Mouse (Mus musculus): ENCODE data around the gene Wwc1. TPM values are rescaled to one million over a fixed set of nuclear protein-coding genes. Genes with fewer than 3 reads are reported as not detected.

Wwc1 gene
- polyA plus RNA-seq, 1 experiment from 2014 or later = 3.4 TPM

DNA sequence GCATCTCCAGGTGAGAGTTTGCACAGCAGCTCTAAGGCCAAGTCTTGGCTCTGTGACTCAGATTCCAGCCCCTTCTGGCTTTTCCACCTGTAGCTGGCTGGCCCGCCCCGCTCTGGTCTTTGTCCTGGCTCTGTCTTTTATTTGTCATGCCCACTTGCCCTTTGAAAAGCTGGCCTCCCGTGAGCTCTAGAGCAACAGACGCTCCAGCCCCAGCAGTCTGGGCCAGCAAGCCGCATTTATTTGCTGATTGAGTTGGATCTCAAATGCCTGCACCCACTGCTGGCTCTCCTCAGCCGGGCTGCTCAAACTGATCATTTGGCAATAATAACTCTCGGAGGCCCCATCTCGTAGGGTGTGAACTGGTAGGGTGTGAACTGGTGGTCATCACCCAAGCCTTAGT lies 64.8 kb downstream of the Wwc1 start:
- ATAC-seq (ENCODE audit: insufficient number of reproducible peaks, low FRiP score) = no peak
- WGBS = 61% methylated on average over 8 of the region's 8 CpGs
- Histone ChIP-seq H3K9ac (no peak overlapping the region), H3K36me3 (no peaks in the 10 kb centered on the region), H3K4me2 (no peak overlapping the region), H3K9me3 (replicated peaks) (no peaks in the 10 kb centered on the region), H3K4me3 (no peak overlapping the region), H3K27me3 (replicated peaks) (no peaks in the 10 kb centered on the region), H3K27ac (ENCODE audit: poor library complexity, severe bottlenecking) (no peak overlapping the region), H3K4me1 (replicated peaks) (peaks cover 4% of the 10 kb centered on the region)

DNA sequence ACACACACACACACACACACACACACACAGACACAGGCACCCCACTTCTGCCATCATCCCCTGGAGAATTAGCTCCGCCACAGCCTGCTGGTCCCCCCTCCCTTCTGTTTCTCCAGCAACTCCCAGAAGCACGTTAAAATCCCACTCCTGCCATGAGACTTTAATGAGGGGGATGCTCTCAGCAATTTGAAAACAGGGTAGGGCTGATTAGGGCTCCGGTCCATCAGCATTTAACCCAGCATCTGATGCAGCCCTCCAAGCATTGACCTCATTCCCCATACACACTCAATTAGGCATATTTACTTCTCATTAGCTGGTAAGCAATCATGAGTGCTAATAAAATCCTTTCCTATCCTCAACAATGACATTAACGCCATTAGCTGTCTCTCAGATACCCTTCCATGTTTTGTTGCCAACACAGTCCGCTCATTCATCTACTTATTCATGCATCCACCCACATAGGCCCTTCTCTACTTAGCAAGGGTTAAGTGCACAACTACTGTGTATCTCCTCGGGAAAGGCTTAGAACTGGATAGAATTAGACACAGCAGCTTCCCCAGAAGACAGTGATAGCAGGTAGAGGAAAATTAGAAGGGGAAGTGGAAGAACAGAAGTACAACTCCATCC lies 66.8 kb downstream of the Wwc1 start:
- H3K4me3 ChIP-seq = no peak overlapping the region
- H3K4me1 ChIP-seq (replicated peaks) = peaks cover 4% of the 10 kb centered on the region
- 81% methylated on average over 6 of the region's 6 CpGs for WGBS
- ATAC-seq (ENCODE audit: insufficient number of reproducible peaks, low FRiP score) = no peak
- no peak overlapping the region for H3K4me2 ChIP-seq
- no peak overlapping the region for H3K27ac ChIP-seq (ENCODE audit: poor library complexity, severe bottlenecking)
- H3K9me3 ChIP-seq (replicated peaks) = no peaks in the 10 kb centered on the region
- no peaks in the 10 kb centered on the region for H3K27me3 ChIP-seq (replicated peaks)
- no peak overlapping the region for H3K9ac ChIP-seq
- no peaks in the 10 kb centered on the region for H3K36me3 ChIP-seq

DNA sequence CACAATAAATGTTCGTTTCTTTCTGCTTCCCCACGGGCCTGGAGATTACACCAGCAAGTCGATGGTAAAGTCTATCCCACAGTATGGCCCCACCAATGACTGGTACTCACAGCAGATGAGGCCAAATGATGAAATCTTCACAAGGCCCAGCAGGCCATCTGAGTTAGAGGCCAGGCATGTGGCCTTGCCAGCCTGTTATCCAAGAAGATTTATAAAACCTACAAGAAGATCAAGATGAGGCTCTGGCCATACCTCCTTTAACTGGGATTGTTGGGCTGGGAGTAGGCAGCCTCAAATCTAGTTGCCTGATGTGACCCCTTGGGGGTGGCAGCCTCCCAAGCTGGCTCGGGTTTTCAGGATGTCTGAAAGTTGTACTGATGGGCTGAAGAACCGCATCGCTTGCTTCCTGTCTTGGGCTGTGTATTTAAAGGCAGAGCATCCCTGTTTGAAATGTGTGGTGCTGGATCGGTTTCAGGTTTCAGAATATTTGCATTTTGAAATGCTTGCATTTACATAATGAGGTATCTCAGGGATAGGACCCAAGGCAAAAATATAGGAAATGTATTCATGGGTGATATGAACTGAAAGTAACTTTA lies 75.3 kb downstream of the Wwc1 start:
- Histone ChIP-seq H3K27me3 (replicated peaks) (no peaks in the 10 kb centered on the region), H3K4me3 (no peak overlapping the region), H3K27ac (ENCODE audit: poor library complexity, severe bottlenecking) (no peak overlapping the region), H3K36me3 (no peaks in the 10 kb centered on the region), H3K9ac (no peak overlapping the region), H3K9me3 (replicated peaks) (no peaks in the 10 kb centered on the region), H3K4me2 (no peak overlapping the region), H3K4me1 (replicated peaks) (no peaks in the 10 kb centered on the region)
- 75% methylated on average over 7 of the region's 7 CpGs for WGBS
- no peak for ATAC-seq (ENCODE audit: insufficient number of reproducible peaks, low FRiP score)

DNA sequence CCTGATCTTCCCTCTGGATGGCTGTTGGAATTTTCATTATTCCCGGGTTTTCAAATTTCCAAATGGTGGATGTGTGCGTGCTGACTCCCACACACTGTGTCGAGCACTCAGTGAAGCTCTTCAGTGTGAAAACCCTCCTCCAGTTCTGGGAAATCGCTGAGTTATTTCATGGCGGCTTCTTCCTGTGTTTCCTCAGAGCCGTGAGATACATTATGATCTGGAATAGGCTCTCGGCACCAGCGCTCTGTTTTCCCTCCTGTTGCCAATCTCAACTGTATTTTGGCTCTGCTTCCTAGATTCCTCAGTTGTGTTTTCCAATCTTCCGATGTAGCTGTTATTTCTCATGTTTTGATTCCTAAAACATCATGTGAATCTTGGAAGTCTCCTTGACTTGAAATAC lies 77.2 kb downstream of the Wwc1 start:
- no peaks in the 10 kb centered on the region for H3K4me1 ChIP-seq (replicated peaks)
- no peak overlapping the region for H3K4me2 ChIP-seq
- H3K9ac ChIP-seq = no peak overlapping the region
- H3K27ac ChIP-seq (ENCODE audit: poor library complexity, severe bottlenecking) = no peak overlapping the region
- H3K9me3 ChIP-seq (replicated peaks) = no peaks in the 10 kb centered on the region
- no peak overlapping the region for H3K4me3 ChIP-seq
- ATAC-seq (ENCODE audit: insufficient number of reproducible peaks, low FRiP score) = no peak
- no peaks in the 10 kb centered on the region for H3K36me3 ChIP-seq
- WGBS = 76% methylated on average over 9 of the region's 9 CpGs
- no peaks in the 10 kb centered on the region for H3K27me3 ChIP-seq (replicated peaks)

- no peaks in the 10 kb centered on the region for H3K27me3 ChIP-seq (replicated peaks)
- H3K4me2 ChIP-seq = no peak overlapping the region
- no peak overlapping the region for H3K27ac ChIP-seq (ENCODE audit: poor library complexity, severe bottlenecking)
- WGBS = 70% methylated on average over 9 of the region's 9 CpGs
- H3K36me3 ChIP-seq = no peaks in the 10 kb centered on the region
- H3K9me3 ChIP-seq (replicated peaks) = no peaks in the 10 kb centered on the region
- ATAC-seq (ENCODE audit: insufficient number of reproducible peaks, low FRiP score) = no peak
- peaks cover 7% of the 10 kb centered on the region; the same call in 1 of the 2 replicates for H3K4me1 ChIP-seq (replicated peaks)
- no peak overlapping the region for H3K9ac ChIP-seq
- no peak overlapping the region for H3K4me3 ChIP-seq
These were observed 80.4 kb downstream of the Wwc1 start for GRCm38 (mm10) chr11:35899946-35900345.

GRCm38 (mm10) chr11:35893454-35893853 lies 86.9 kb downstream of the Wwc1 start:
- H3K36me3 ChIP-seq = no peaks in the 10 kb centered on the region
- peak overlapping the region; percentile 38; the same call in 1 of the 2 replicates for H3K4me2 ChIP-seq
- H3K4me1 ChIP-seq (replicated peaks) = peaks cover 26% of the 10 kb centered on the region
- H3K27ac ChIP-seq (ENCODE audit: poor library complexity, severe bottlenecking) = peak overlapping the region; percentile 50
- 38% methylated on average over 4 of the region's 4 CpGs for WGBS
- no peak overlapping the region for H3K4me3 ChIP-seq
- H3K9me3 ChIP-seq (replicated peaks) = no peaks in the 10 kb centered on the region
- H3K9ac ChIP-seq = peak overlapping the region; percentile 40; the same call in 1 of the 2 replicates
- ATAC-seq (ENCODE audit: insufficient number of reproducible peaks, low FRiP score) = no peak
- H3K27me3 ChIP-seq (replicated peaks) = no peaks in the 10 kb centered on the region

DNA sequence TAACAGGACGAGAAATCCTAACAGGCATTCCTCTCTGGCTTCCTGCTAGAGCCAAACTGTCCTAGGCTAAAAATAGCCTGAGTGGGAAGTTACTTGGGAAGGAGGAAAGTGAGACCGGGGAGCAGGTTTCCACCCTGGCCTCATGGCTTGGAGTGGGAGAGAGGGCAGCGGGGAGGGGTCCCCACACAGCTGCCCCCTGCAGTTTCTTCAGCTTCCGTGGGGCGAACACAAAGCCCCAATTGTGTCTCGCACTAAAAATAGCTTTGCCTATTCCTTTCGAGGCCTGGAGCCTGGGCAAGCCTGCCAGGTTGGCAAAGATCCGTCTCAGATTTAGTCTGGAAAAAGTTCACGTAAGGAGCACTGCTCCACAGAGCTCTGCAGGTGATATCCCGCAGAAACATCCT lies 87.3 kb downstream of the Wwc1 start:
- Histone ChIP-seq H3K4me1 (replicated peaks) (peaks cover 26% of the 10 kb centered on the region), H3K9ac (peak overlapping the region; percentile 40; the same call in 1 of the 2 replicates), H3K9me3 (replicated peaks) (no peaks in the 10 kb centered on the region), H3K27me3 (replicated peaks) (no peaks in the 10 kb centered on the region), H3K4me3 (no peak overlapping the region), H3K36me3 (no peaks in the 10 kb centered on the region), H3K4me2 (peak overlapping the region; percentile 38), H3K27ac (ENCODE audit: poor library complexity, severe bottlenecking) (peak overlapping the region; percentile 50)
- WGBS = 15% methylated on average over 10 of the region's 10 CpGs
- no peak for ATAC-seq (ENCODE audit: insufficient number of reproducible peaks, low FRiP score)

DNA sequence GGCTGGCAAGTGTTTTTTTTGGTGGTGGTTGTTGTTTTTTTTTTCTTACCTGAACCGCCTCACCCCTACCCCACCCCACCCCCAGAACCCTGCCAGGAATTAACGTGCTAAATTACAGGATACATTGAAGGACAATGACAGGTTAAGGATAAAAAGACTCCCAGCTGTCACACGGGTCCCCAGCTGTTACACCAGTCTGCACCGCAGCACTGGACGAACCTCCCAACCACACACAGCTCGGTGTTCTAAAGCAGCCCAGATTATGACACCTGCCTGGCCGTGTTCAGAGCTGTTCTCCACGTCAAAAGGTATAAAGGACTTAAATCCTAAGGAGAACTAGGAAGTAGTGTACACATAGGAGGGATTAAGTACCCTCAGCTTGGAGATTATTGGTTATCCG lies 88.0 kb downstream of the Wwc1 start:
- H3K27ac ChIP-seq (ENCODE audit: poor library complexity, severe bottlenecking) = no peak overlapping the region
- H3K4me3 ChIP-seq = no peak overlapping the region
- WGBS = 69% methylated on average over 9 of the region's 9 CpGs
- H3K27me3 ChIP-seq (replicated peaks) = no peaks in the 10 kb centered on the region
- ATAC-seq (ENCODE audit: insufficient number of reproducible peaks, low FRiP score) = no peak
- H3K4me1 ChIP-seq (replicated peaks) = peaks cover 26% of the 10 kb centered on the region
- H3K9me3 ChIP-seq (replicated peaks) = no peaks in the 10 kb centered on the region
- H3K9ac ChIP-seq = no peak overlapping the region
- no peaks in the 10 kb centered on the region for H3K36me3 ChIP-seq
- H3K4me2 ChIP-seq = no peak overlapping the region

DNA sequence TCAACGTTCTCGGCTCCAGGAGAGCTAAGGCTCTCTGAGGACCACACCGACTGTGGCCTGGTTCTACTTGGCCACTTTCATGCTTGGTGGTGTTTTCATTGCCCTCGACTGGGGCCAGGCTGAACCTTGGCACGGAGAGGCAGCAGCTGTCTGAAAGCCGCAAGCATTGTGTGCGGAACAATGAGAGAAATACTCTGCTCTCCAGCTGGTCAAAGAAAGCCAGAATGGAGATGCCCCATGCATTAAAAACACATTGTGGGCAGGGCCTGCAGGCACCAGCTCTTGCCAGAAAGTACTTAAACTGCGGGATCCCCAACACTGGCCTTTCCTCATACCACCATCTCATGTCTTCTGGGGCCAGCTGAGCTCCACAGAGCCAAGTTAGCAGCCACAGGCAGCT lies 91.5 kb downstream of the Wwc1 start:
- no peak overlapping the region for H3K4me2 ChIP-seq
- H3K27ac ChIP-seq (ENCODE audit: poor library complexity, severe bottlenecking) = no peak overlapping the region
- no peak for ATAC-seq (ENCODE audit: insufficient number of reproducible peaks, low FRiP score)
- H3K36me3 ChIP-seq = no peaks in the 10 kb centered on the region
- peaks cover 16% of the 10 kb centered on the region for H3K4me1 ChIP-seq (replicated peaks)
- no peaks in the 10 kb centered on the region for H3K9me3 ChIP-seq (replicated peaks)
- WGBS = 89% methylated on average over 8 of the region's 8 CpGs
- no peak overlapping the region for H3K9ac ChIP-seq
- no peak overlapping the region for H3K4me3 ChIP-seq
- H3K27me3 ChIP-seq (replicated peaks) = no peaks in the 10 kb centered on the region

DNA sequence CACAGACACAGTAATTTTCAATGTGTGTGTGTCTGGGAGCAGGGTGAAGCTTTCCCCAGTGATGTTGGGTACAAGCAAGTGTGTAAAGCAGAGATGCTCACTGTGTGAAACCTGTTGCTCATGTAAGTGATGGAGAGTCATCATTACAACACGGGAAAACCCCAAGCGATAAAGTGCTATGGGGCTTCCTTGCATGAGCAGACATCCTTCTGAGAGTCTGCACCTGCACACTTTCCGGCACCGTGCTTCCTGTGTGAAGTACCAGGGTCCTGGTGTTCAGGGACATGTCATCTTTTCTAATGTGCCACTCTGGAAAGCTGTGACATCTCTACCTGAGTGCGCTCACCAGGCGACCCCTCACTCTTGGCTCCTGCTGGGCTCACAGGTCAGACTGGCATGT lies 97.5 kb downstream of the Wwc1 start:
- WGBS = 90% methylated on average over 6 of the region's 6 CpGs
- ATAC-seq (ENCODE audit: insufficient number of reproducible peaks, low FRiP score) = no peak
- H3K4me3 ChIP-seq = no peak overlapping the region

GRCm38 (mm10) chr11:35878559-35878897 lies 101.8 kb downstream of the Wwc1 start:
- no peak overlapping the region for H3K4me2 ChIP-seq
- no peaks in the 10 kb centered on the region for H3K9me3 ChIP-seq (replicated peaks)
- ATAC-seq (ENCODE audit: insufficient number of reproducible peaks, low FRiP score) = no peak
- peaks cover 36% of the 10 kb centered on the region for H3K4me1 ChIP-seq (replicated peaks)
- 22% methylated on average over 4 of the region's 4 CpGs for WGBS
- no peak overlapping the region for H3K4me3 ChIP-seq
- peaks cover 5% of the 10 kb centered on the region; the same call in 1 of the 2 replicates for H3K27me3 ChIP-seq (replicated peaks)
- H3K9ac ChIP-seq = no peak overlapping the region
- peaks cover 6% of the 10 kb centered on the region; the same call in 1 of the 2 replicates for H3K36me3 ChIP-seq
- peak overlapping the region; percentile 56 for H3K27ac ChIP-seq (ENCODE audit: poor library complexity, severe bottlenecking)

More for the DNA sequence above, 97.5 kb downstream of the Wwc1 start:
- peaks cover 6% of the 10 kb centered on the region; the same call in 1 of the 2 replicates for H3K36me3 ChIP-seq
- H3K9ac ChIP-seq = no peak overlapping the region
- H3K4me1 ChIP-seq (replicated peaks) = peaks cover 13% of the 10 kb centered on the region
- H3K27ac ChIP-seq (ENCODE audit: poor library complexity, severe bottlenecking) = no peak overlapping the region
- no peaks in the 10 kb centered on the region for H3K9me3 ChIP-seq (replicated peaks)
- no peaks in the 10 kb centered on the region for H3K27me3 ChIP-seq (replicated peaks)
- no peak overlapping the region for H3K4me2 ChIP-seq
